ENCODE assay signal across 17 mouse cellular contexts in the genomic region with DNA sequence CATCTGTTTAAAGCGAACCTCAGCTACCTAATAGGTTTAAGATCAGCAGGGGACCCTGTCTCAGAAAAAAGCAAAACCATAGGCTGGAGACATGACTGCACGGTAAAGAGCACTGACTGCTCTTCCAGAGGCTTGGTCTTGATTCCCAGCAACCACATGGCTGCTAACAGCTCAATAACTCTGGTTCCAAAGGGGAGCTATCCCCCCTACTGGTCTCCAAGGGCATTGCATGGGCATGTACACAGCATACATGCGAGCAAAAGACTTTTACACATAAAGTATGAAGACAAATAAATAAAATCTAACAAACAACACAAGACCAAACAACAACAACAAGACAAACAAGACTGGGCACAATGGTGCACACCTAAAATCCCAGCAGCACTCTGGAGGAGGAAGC. TPM values are rescaled to one million over a fixed set of nuclear protein-coding genes. Genes with fewer than 3 reads are reported as not detected.
A peak's percentile ranks its signal among the peaks of the same experiment; 100 is the strongest.
DNase-seq lines count a peak whose midpoint lies in the region; ATAC-seq and TF ChIP-seq lines count a peak whose summit lies in the region.
"Had no signal": no experiment of that assay in that cellular context is flagged by ENCODE, and none has a peak within 500 bp of the region (broad histone marks: within the 10 kb centered on the region; RNA-seq: fewer than 3 reads in every experiment).

No protein-coding gene starts in this region.

- H3K36me3 ChIP-seq in intestine, postnatal 0 days (ENCODE audit: control insufficient read depth, insufficient read depth), result no peaks in the 10 kb centered on the region
- H3K36me3 ChIP-seq in intestine, embryonic 16.5 days (ENCODE audit: control insufficient read depth, insufficient read depth, low read length), result no peaks in the 10 kb centered on the region
- H3K36me3 ChIP-seq in thymus, adult 2 months (ENCODE audit: control insufficient read depth, insufficient read depth, low read length), result no peaks in the 10 kb centered on the region
- H3K36me3 ChIP-seq: intestine, embryonic 15.5 days; neural tube, embryonic 12.5 days; stomach, embryonic 15.5 days had no signal

- no peaks in the 10 kb centered on the region for H3K4me1 ChIP-seq in intestine, postnatal 0 days (replicated peaks; ENCODE audit: control insufficient read depth, insufficient read depth, low read length)
- peaks cover 7% of the 10 kb centered on the region for H3K4me1 ChIP-seq in intestine, embryonic 16.5 days (ENCODE audit: control insufficient read depth, insufficient read depth, low read length)
- H3K4me1 ChIP-seq in thymus, adult 2 months (replicated peaks; ENCODE audit: control insufficient read depth, insufficient read depth, low read length), result no peaks in the 10 kb centered on the region

- TF ChIP-seq POLR2A in thymus, adult 2 months (IDR thresholded peaks at IDR 0.05; ENCODE audit: control insufficient read depth, extremely low read depth, insufficient read depth, low read length, poor library complexity), result no peak

- H3K27ac ChIP-seq in intestine, postnatal 0 days (ENCODE audit: low read depth, low read length), result no peak overlapping the region
- H3K27ac ChIP-seq in intestine, embryonic 16.5 days (ENCODE audit: low read length), result no peak overlapping the region
- no peak overlapping the region for H3K27ac ChIP-seq in thymus, adult 2 months (ENCODE audit: control insufficient read depth, insufficient read depth, low read length)
- H3K27ac ChIP-seq: intestine, embryonic 15.5 days; neural tube, embryonic 12.5 days; stomach, embryonic 15.5 days had no signal

- no peaks in the 10 kb centered on the region for H3K27me3 ChIP-seq in intestine, postnatal 0 days (replicated peaks; ENCODE audit: control insufficient read depth, insufficient read depth, low read length)
- no peaks in the 10 kb centered on the region for H3K27me3 ChIP-seq in intestine, embryonic 16.5 days (replicated peaks; ENCODE audit: control insufficient read depth, insufficient read depth, low read length)
- H3K27me3 ChIP-seq in thymus, adult 2 months (ENCODE audit: control insufficient read depth, insufficient read depth, low read length), result no peaks in the 10 kb centered on the region
- H3K27me3 ChIP-seq: intestine, embryonic 15.5 days; neural tube, embryonic 12.5 days; Patski; stomach, embryonic 15.5 days had no signal

- H3K4me3 ChIP-seq in intestine, postnatal 0 days (ENCODE audit: low read depth, low read length), result no peak overlapping the region
- no peak overlapping the region for H3K4me3 ChIP-seq in intestine, embryonic 16.5 days (ENCODE audit: low read length)
- H3K4me3 ChIP-seq in thymus, adult 2 months (ENCODE audit: control insufficient read depth, insufficient read depth, low read length), result no peak overlapping the region
- H3K4me3 ChIP-seq: intestine, embryonic 15.5 days; neural tube, embryonic 12.5 days; stomach, embryonic 15.5 days had no signal

- peak; percentile 19 for DNase-seq in thymus, adult 2 months
- no peak for DNase-seq in thymus, postnatal 0 days (ENCODE audit: low spot score)
- peak; percentile 12 for DNase-seq in T-cell, adult 2 months (ENCODE audit: low spot score)
- DNase-seq in spleen, adult 12 weeks (ENCODE audit: low spot score), result no peak
- DNase-seq in urinary bladder, postnatal 25 days (ENCODE audit: low spot score), result no peak
- DNase-seq: cerebellum, adult 9-10 months; heart, postnatal 14 days had no signal

- H3K9me3 ChIP-seq in intestine, postnatal 0 days (ENCODE audit: control insufficient read depth), result no peaks in the 10 kb centered on the region
- no peaks in the 10 kb centered on the region for H3K9me3 ChIP-seq in intestine, embryonic 16.5 days (ENCODE audit: control insufficient read depth, low read length)
- H3K9me3 ChIP-seq: intestine, embryonic 15.5 days; neural tube, embryonic 12.5 days; stomach, embryonic 15.5 days had no signal

- WGBS in intestine, postnatal 0 days, result 94% methylated on average over 3 of the region's 3 CpGs
- WGBS in intestine, embryonic 16.5 days, result 97% methylated on average over 3 of the region's 3 CpGs
- 97% methylated on average over 3 of the region's 3 CpGs for WGBS in thymus, adult 2 months

- TF ChIP-seq CTCF in intestine, postnatal 0 days (IDR thresholded peaks at IDR 0.05; ENCODE audit: low read depth), result peak; percentile 49
- no peak for TF ChIP-seq CTCF in thymus, adult 2 months (IDR thresholded peaks at IDR 0.05; ENCODE audit: borderline replicate concordance, control insufficient read depth, extremely low read depth, insufficient read depth, low read length, poor library complexity)

- ATAC-seq in intestine, postnatal 0 days, result no peak
- no peak for ATAC-seq in intestine, embryonic 16.5 days
- ATAC-seq: forebrain, embryonic 16.5 days; intestine, embryonic 15.5 days; Patski had no signal

- no peak overlapping the region for H3K9ac ChIP-seq in intestine, postnatal 0 days (ENCODE audit: low read depth, low read length)
- H3K9ac ChIP-seq in intestine, embryonic 16.5 days (ENCODE audit: low read depth, low read length), result no peak overlapping the region
- H3K9ac ChIP-seq: intestine, embryonic 15.5 days; neural tube, embryonic 12.5 days; stomach, embryonic 15.5 days had no signal

- H3K4me2 ChIP-seq in intestine, postnatal 0 days (replicated peaks; ENCODE audit: low read depth), result no peak overlapping the region
- H3K4me2 ChIP-seq in intestine, embryonic 16.5 days (ENCODE audit: low read depth, low read length), result no peak overlapping the region
- H3K4me2 ChIP-seq: intestine, embryonic 15.5 days; neural tube, embryonic 12.5 days; stomach, embryonic 15.5 days had no signal

RNA-seq across cellular contexts. Expression of a gene that starts 36.5 kb away (rescaled TPM):
- polyA plus RNA-seq in intestine, postnatal 0 days (2015; fragmentation: Nextera tagmentation; extraction: Ambion mirVana), result 12.1 and 12.5 TPM in 2 replicates
- 7.6 and 8.6 TPM in 2 replicates for polyA plus RNA-seq in intestine, embryonic 16.5 days (2015; fragmentation: Nextera tagmentation; extraction: Ambion mirVana)
- 35.0 and 40.9 TPM in 2 replicates for polyA plus RNA-seq in thymus, adult 2 months (2012; rRNA removed)
- polyA plus RNA-seq in thymus, postnatal 0 days (2015; fragmentation: Nextera tagmentation; extraction: Ambion mirVana), result 21.9 and 28.8 TPM in 2 replicates

RNA-seq across cellular contexts. Expression of a gene that starts 43.9 kb away (rescaled TPM):
- 88.4 and 127 TPM in 2 replicates for polyA plus RNA-seq in intestine, postnatal 0 days (2015; fragmentation: Nextera tagmentation; extraction: Ambion mirVana)
- polyA plus RNA-seq in intestine, embryonic 16.5 days (2015; fragmentation: Nextera tagmentation; extraction: Ambion mirVana), result 2.4 and 5.2 TPM in 2 replicates
- 1.4 and 1.6 TPM in 2 replicates for polyA plus RNA-seq in thymus, adult 2 months (2012; rRNA removed)
- 8.4 and 11.8 TPM in 2 replicates for polyA plus RNA-seq in thymus, postnatal 0 days (2015; fragmentation: Nextera tagmentation; extraction: Ambion mirVana)
- polyA plus RNA-seq: embryonic facial prominence, embryonic 14.5 days; forebrain, embryonic 16.5 days; gonadal fat pad, adult 2 months; limb, embryonic 14.5 days; neural tube, embryonic 12.5 days had no signal

RNA-seq across cellular contexts. Expression of a gene that starts 58.4 kb away (rescaled TPM):
- polyA plus RNA-seq in intestine, postnatal 0 days (2015; fragmentation: Nextera tagmentation; extraction: Ambion mirVana), result 5.3 and 7.9 TPM in 2 replicates
- polyA plus RNA-seq in intestine, embryonic 16.5 days (2015; fragmentation: Nextera tagmentation; extraction: Ambion mirVana), result 4.1 and 5.0 TPM in 2 replicates
- polyA plus RNA-seq in thymus, adult 2 months (2012; rRNA removed), result 0.59 and 0.81 TPM in 2 replicates
- polyA plus RNA-seq in thymus, postnatal 0 days (2015; fragmentation: Nextera tagmentation; extraction: Ambion mirVana), result 2.6 and 4.4 TPM in 2 replicates

Comparison
In these comparisons a context has a peak if more than half of its experiments do, and no peak if none do; other contexts are left out.
1. DNase-seq: peak in thymus, adult 2 months (single experiment) and T-cell, adult 2 months (single experiment); none in thymus, postnatal 0 days (single experiment), spleen, adult 12 weeks (single experiment) and urinary bladder, postnatal 25 days (single experiment).